Mouse (Mus musculus): ENCODE data around the gene Nt5c. TPM values are rescaled to one million over a fixed set of nuclear protein-coding genes. Genes with fewer than 3 reads are reported as not detected.
A peak's percentile ranks its signal among the peaks of the same experiment; 100 is the strongest.
"Not testable (repeated sequence)": the region's sequence is repeated elsewhere in the genome, so short reads cannot be mapped to it uniquely, and the experiment has no call there.

The Nt5c gene
- polyA plus RNA-seq, 1 experiment from 2014 or later: 76.0 TPM

DNA sequence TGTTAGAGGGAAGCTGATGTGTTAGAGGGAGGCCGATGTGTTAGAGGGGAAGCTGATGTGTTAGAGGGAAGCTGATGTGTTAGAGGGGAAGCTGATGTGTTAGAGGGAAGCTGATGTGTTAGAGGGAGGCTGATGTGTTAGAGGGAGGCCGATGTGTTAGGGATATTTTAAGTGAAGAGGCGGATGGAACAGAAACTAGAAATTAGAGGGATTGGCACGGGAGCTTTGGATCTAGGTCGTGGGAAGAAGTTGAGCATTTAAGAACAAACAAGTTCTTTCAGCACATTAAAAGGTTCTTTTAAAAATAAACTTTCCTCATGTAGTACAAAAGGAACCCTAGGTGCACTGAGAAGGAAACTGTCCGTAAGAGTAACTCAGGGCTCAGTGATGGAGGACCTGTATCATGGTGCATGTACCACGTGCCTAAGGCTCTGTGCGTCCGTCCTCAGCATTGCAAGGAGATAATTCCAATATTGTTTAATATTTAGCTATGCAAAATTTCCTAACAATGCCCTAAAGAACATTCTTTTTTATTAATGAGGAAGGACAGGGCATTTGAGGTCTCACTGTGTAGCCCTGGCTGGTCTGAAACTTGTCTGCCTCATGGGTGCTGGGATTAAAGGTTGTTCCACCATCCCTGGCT is 13.2 kb downstream of the Nt5c start:
- H3K27ac ChIP-seq (ENCODE audit: low read depth, low read length): no peak overlapping the region
- no peak for DNase-seq (ENCODE audit: low spot score)
- no peak for ATAC-seq (ENCODE audit: insufficient read depth, low FRiP score, low TSS enrichment)
- WGBS: 88% methylated on average over 9 of the region's 9 CpGs
- no peaks in the 10 kb centered on the region for H3K36me3 ChIP-seq (ENCODE audit: control insufficient read depth, insufficient read depth, low read length)
- no peak overlapping the region for H3K4me2 ChIP-seq (ENCODE audit: low read depth)
- H3K27me3 ChIP-seq (ENCODE audit: control insufficient read depth, insufficient read depth, low read length): no peaks in the 10 kb centered on the region
- no peak overlapping the region for H3K9ac ChIP-seq (ENCODE audit: low read length)
- H3K4me1 ChIP-seq (ENCODE audit: control insufficient read depth, insufficient read depth, low read length): peaks cover 18% of the 10 kb centered on the region
- H3K4me3 ChIP-seq (ENCODE audit: low read depth, low read length): no peak overlapping the region
- H3K9me3 ChIP-seq (ENCODE audit: control insufficient read depth, low read length): no peaks in the 10 kb centered on the region

DNA sequence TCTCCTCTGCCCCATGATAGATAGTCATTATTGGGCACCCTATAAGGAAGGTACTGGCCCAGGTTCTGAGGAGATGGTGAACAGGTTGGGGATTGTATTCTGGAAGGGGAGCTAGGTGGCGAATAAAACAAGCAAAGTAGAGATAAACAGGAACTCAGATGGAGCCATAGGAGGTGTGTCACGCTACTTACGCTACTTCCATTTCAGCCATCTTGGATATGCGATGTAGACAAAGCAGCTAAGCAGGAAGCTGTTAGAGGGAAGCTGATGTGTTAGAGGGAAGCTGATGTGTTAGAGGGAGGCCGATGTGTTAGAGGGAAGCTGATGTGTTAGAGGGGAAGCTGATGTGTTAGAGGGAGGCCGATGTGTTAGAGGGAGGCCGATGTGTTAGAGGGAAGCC is 14.3 kb downstream of the Nt5c start:
- H3K36me3 ChIP-seq (ENCODE audit: control insufficient read depth, insufficient read depth, low read length); ATAC-seq (ENCODE audit: insufficient read depth, low FRiP score, low TSS enrichment); H3K4me2 ChIP-seq (ENCODE audit: low read depth); H3K9me3 ChIP-seq (ENCODE audit: control insufficient read depth, low read length); DNase-seq (ENCODE audit: low spot score); H3K4me3 ChIP-seq (ENCODE audit: low read depth, low read length); H3K27ac ChIP-seq (ENCODE audit: low read depth, low read length); H3K9ac ChIP-seq (ENCODE audit: low read length); H3K27me3 ChIP-seq (ENCODE audit: control insufficient read depth, insufficient read depth, low read length): not testable (repeated sequence)
- 86% methylated on average over 7 of the region's 7 CpGs for WGBS
- H3K4me1 ChIP-seq (ENCODE audit: control insufficient read depth, insufficient read depth, low read length): peaks cover 18% of the 10 kb centered on the region

DNA sequence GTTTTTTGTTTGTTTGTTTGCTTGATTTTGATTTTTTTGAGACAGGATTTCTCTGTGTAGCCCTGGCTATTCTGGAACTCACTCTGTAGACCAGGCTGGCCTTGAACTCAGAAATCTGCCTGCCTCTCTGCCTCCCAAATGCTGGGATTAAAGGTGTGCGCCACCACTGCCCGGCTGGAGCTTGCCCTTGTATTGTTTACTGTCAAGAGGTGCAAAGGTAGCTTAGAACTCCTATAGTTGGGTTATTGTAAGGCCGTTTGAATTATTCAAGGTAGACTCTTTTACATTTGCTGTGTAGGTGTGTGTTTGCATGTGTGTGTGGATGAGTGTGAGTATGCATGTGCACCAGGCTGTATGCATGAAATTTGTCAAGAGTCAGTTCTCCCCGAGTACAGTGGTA is 15.0 kb downstream of the Nt5c start:
- H3K4me1 ChIP-seq (ENCODE audit: control insufficient read depth, insufficient read depth, low read length): peaks cover 18% of the 10 kb centered on the region
- H3K27ac ChIP-seq (ENCODE audit: low read depth, low read length); H3K9me3 ChIP-seq (ENCODE audit: control insufficient read depth, low read length); H3K36me3 ChIP-seq (ENCODE audit: control insufficient read depth, insufficient read depth, low read length); ATAC-seq (ENCODE audit: insufficient read depth, low FRiP score, low TSS enrichment); H3K27me3 ChIP-seq (ENCODE audit: control insufficient read depth, insufficient read depth, low read length); DNase-seq (ENCODE audit: low spot score); H3K4me2 ChIP-seq (ENCODE audit: low read depth); H3K9ac ChIP-seq (ENCODE audit: low read length): not testable (repeated sequence)
- WGBS: 85% methylated on average over 4 of the region's 4 CpGs
- peak overlapping the region; percentile 86; the same call in 1 of the 2 replicates for H3K4me3 ChIP-seq (ENCODE audit: low read depth, low read length)

DNA sequence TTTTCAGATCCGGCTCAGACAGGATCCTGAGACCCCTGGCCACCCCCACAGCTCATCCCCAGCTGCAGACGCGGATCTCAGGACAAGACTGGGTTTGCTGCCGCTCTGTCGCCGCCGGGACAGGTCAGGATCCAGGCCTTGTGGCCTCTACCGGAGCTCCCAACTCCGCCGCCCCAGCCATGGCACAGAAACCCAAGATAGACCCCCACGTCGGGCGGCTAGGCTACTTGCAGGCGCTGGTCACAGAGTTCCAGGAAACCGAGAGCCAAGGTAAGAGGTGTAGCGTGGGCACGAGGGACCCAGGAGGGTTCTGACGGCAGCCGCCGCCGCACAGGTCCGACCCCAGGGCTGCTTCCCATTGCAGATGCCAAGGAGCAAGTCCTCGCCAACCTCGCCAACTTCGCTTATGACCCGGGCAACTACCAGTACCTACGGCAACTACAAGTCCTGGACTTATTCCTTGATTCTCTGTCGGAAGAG is 15.9 kb downstream of the Nt5c start:
- H3K27ac ChIP-seq (ENCODE audit: low read depth, low read length): peak overlapping the region; percentile 39; the same call in 1 of the 2 replicates
- H3K4me2 ChIP-seq (ENCODE audit: low read depth): peak overlapping the region; percentile 93
- H3K36me3 ChIP-seq (ENCODE audit: control insufficient read depth, insufficient read depth, low read length): no peaks in the 10 kb centered on the region
- no peaks in the 10 kb centered on the region for H3K9me3 ChIP-seq (ENCODE audit: control insufficient read depth, low read length)
- WGBS: 4% methylated on average over 28 of the region's 28 CpGs
- H3K4me3 ChIP-seq (ENCODE audit: low read depth, low read length): peak overlapping the region; percentile 86
- peaks cover 18% of the 10 kb centered on the region for H3K4me1 ChIP-seq (ENCODE audit: control insufficient read depth, insufficient read depth, low read length)
- ATAC-seq (ENCODE audit: insufficient read depth, low FRiP score, low TSS enrichment) (no peak; the same call in 1 of the 2 replicates), DNase-seq (ENCODE audit: low spot score) (no peak)
- peak overlapping the region; percentile 71 for H3K9ac ChIP-seq (ENCODE audit: low read length)
- H3K27me3 ChIP-seq (ENCODE audit: control insufficient read depth, insufficient read depth, low read length): no peaks in the 10 kb centered on the region

DNA sequence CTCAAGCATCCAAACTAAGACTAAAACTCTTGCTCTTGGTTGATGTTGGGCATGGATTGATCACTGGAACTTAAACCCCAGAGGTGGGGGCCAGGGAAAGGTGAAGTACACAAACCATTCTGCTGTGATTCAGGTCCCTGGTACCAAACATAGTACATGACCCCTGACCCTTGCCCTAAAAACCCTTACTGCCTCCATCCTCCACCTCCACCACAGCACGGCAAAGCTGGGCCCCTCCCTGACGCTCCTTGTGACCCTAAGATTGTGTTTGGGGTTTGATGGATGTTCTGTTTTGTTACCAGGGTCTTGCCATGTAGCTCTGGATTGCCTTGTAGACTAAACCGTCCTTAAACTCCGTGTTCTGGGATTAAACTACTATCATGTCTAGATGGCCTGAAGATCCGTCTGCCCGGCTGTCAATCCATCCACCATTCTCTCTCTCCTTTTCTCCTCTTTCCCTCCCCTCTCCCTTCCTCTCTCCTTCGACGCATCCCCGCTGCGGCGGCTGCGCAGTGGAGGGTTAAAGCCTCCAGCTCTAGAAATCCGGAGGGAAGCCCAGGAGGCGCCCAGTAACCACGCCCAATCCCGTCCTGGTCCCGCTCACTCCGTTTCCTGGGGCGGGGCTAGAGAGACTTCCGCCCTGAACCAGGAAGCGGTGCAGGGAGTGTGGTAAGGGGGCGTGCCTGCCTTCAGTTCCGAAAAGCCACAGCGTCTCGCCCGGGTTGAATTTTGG is 16.5 kb downstream of the Nt5c start, which contains the start of gene Armc7:
TSS of gene Armc7 (plus strand) at position 643 of the 733 bp plus-strand sequence.
- peaks cover 18% of the 10 kb centered on the region for H3K4me1 ChIP-seq (ENCODE audit: control insufficient read depth, insufficient read depth, low read length)

DNA sequence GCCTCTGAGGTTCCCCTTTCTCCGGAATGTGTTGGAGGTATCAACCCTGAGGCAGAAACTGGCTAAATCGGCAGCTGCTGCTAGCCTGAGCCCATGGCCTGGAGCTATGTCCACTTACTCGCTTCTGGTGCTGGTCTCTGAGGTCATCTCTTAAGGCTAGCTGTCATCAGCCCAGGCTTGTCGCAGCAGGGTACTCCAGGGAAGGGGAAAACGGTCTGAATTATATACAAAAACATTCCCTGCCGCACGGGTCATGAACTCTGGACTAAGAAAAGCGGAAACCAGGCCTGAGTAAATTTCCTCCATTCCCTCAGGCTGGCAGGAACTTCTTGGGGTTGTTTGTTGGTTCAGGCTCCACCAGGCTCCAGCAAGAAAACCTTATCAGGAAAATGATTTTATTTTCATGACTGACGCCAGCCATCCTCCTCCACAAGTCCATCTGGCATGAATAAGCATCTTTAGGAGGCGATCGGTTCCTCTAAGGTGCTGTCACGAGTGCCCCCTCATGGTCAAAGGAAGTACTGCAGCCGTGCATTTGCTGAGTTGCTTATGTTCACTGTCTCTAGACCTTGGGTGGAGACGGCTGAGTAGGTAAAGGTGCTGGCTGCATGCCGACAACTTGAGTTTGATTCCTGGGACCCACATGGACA is 17.9 kb downstream of the Nt5c start:
- Histone ChIP-seq H3K27ac (ENCODE audit: low read depth, low read length) (0 out of 2 replicates have a peak overlapping the region, but pooled peaks have one; percentile 5), H3K4me3 (ENCODE audit: low read depth, low read length) (no peak overlapping the region), H3K4me2 (ENCODE audit: low read depth) (no peak overlapping the region), H3K27me3 (ENCODE audit: control insufficient read depth, insufficient read depth, low read length) (no peaks in the 10 kb centered on the region), H3K9ac (ENCODE audit: low read length) (no peak overlapping the region), H3K36me3 (ENCODE audit: control insufficient read depth, insufficient read depth, low read length) (no peaks in the 10 kb centered on the region), H3K4me1 (ENCODE audit: control insufficient read depth, insufficient read depth, low read length) (peaks cover 18% of the 10 kb centered on the region), H3K9me3 (ENCODE audit: control insufficient read depth, low read length) (no peaks in the 10 kb centered on the region)
- ATAC-seq (ENCODE audit: insufficient read depth, low FRiP score, low TSS enrichment) (no peak), DNase-seq (ENCODE audit: low spot score) (peak; percentile 94)
- 17% methylated on average over 15 of the region's 15 CpGs for WGBS

More for the DNA sequence above, 16.5 kb downstream of the Nt5c start, which contains the start of gene Armc7:
- Histone ChIP-seq H3K9me3 (ENCODE audit: control insufficient read depth, low read length) (no peaks in the 10 kb centered on the region), H3K27ac (ENCODE audit: low read depth, low read length) (peak within 1 kb of the TSS; percentile 70), H3K27me3 (ENCODE audit: control insufficient read depth, insufficient read depth, low read length) (no peaks in the 10 kb centered on the region), H3K36me3 (ENCODE audit: control insufficient read depth, insufficient read depth, low read length) (no peaks in the 10 kb centered on the region), H3K4me3 (ENCODE audit: low read depth, low read length) (peak within 1 kb of the TSS; percentile 86), H3K9ac (ENCODE audit: low read length) (peak within 1 kb of the TSS; percentile 71), H3K4me2 (ENCODE audit: low read depth) (peak within 1 kb of the TSS; percentile 93)
- DNase-seq (ENCODE audit: low spot score): peak; percentile 96
- 2% methylated on average over 26 of the region's 26 CpGs for whole genome bisulfite sequencing
- peak; percentile 92 for ATAC-seq (ENCODE audit: insufficient read depth, low FRiP score, low TSS enrichment)

DNA sequence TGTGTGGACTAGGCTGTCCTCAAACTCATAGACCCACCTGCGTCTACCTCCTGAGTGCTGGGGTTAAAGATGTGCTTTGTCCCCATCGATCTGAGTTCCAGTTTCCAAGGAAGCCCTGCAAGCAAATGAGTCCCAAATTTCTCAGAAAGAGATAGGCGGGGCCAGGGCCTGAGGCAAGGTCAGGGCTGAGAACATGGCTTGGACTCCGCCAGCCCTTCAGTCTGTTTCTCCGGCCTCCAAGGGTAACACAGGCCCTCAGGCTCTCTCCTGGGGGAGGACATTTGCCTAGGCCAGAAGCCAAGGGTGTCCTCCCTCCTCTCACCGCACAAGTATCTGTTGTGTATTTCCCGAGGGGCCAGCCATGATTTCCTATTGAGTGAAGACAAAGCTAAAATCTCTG is 19.5 kb downstream of the Nt5c start:
- H3K9ac ChIP-seq (ENCODE audit: low read length): no peak overlapping the region
- no peaks in the 10 kb centered on the region for H3K36me3 ChIP-seq (ENCODE audit: control insufficient read depth, insufficient read depth, low read length)
- no peaks in the 10 kb centered on the region for H3K27me3 ChIP-seq (ENCODE audit: control insufficient read depth, insufficient read depth, low read length)
- H3K9me3 ChIP-seq (ENCODE audit: control insufficient read depth, low read length): no peaks in the 10 kb centered on the region
- WGBS: 90% methylated on average over 7 of the region's 7 CpGs
- H3K4me2 ChIP-seq (ENCODE audit: low read depth): no peak overlapping the region
- ATAC-seq (ENCODE audit: insufficient read depth, low FRiP score, low TSS enrichment) (no peak), DNase-seq (ENCODE audit: low spot score) (no peak)
- peaks cover 20% of the 10 kb centered on the region for H3K4me1 ChIP-seq (ENCODE audit: control insufficient read depth, insufficient read depth, low read length)
- no peak overlapping the region for H3K4me3 ChIP-seq (ENCODE audit: low read depth, low read length)
- H3K27ac ChIP-seq (ENCODE audit: low read depth, low read length): no peak overlapping the region

DNA sequence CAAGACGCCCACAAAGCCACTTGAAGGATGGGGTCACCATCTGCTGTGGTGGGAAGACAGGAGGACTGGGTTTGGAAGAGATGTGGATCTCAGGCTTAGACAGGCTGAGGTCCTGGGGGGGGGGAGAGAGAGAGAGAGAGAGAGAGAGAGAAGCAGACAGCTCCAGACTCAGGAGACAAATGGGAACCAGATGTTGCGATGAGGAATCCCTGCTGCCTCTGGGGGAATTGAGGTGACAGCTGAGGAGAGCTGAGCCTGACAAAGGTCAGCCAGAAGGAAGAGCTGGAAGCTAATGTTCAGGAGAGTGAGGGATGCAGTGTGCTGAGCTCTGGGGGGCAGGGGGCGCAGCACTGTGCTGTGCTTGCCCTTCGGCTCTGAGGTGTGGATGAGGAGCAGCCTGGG is 24.4 kb downstream of the Nt5c start:
- no peaks in the 10 kb centered on the region for H3K36me3 ChIP-seq (ENCODE audit: control insufficient read depth, insufficient read depth, low read length)
- no peak overlapping the region for H3K9ac ChIP-seq (ENCODE audit: low read length)
- H3K9me3 ChIP-seq (ENCODE audit: control insufficient read depth, low read length): no peaks in the 10 kb centered on the region
- peaks cover 4% of the 10 kb centered on the region; the same call in 1 of the 2 replicates for H3K4me1 ChIP-seq (ENCODE audit: control insufficient read depth, insufficient read depth, low read length)
- H3K27ac ChIP-seq (ENCODE audit: low read depth, low read length): no peak overlapping the region
- H3K4me2 ChIP-seq (ENCODE audit: low read depth): no peak overlapping the region
- 35% methylated on average over 4 of the region's 4 CpGs for WGBS
- H3K27me3 ChIP-seq (ENCODE audit: control insufficient read depth, insufficient read depth, low read length): no peaks in the 10 kb centered on the region
- no peak for ATAC-seq (ENCODE audit: insufficient read depth, low FRiP score, low TSS enrichment)
- DNase-seq (ENCODE audit: low spot score): peak; percentile 46
- no peak overlapping the region for H3K4me3 ChIP-seq (ENCODE audit: low read depth, low read length)

All from neural tube, embryonic 11.5 days (tissue).